Mouse (Mus musculus) MEL (cell line): ENCODE results near the gene Ncapd2. TPM values are rescaled to one million over a fixed set of nuclear protein-coding genes. Genes with fewer than 3 reads are reported as not detected.

Source experiments
- DNase-seq: peaks from one replicate; pipeline ENCODE4 v3.0.0; 2011; ENCODE audit warnings: low read depth, low spot score
- H3K27ac ChIP-seq: 2 replicates; pipeline ENCODE4 v1.5.1; 2012; ENCODE audit warnings: low read depth, mild to moderate bottlenecking, control low read depth, low read length, moderate library complexity; ENCODE audit not compliant: control insufficient read depth
- H3K27me3 ChIP-seq, 2 experiments: fragments of 150-350 bp in 1 of 2; sonication (generic) in 1 of 2; 2 replicates each; pipeline ENCODE4 v1.6.1; 2012; ENCODE audit warnings: low read length in 2 of 2, mild to moderate bottlenecking in 2 of 2, improper control_type of control experiment in 1 of 2, moderate library complexity in 1 of 2; ENCODE audit not compliant: insufficient read depth in 2 of 2, control insufficient read depth in 1 of 2
- H3K36me3 ChIP-seq, 2 experiments: 2 replicates each; pipeline ENCODE4 v1.6.1; 2012 to 2014; ENCODE audit warnings: low read length in 2 of 2, improper control_type of control experiment in 1 of 2, inconsistent platforms in 1 of 2, mild to moderate bottlenecking in 1 of 2; ENCODE audit not compliant: insufficient read depth in 2 of 2, control insufficient read depth in 1 of 2
- H3K4me1 ChIP-seq, 2 experiments: fragments of 150-350 bp in 1 of 2; sonication (generic) in 1 of 2; 2 replicates each; pipeline ENCODE4 v1.6.1; 2012; ENCODE audit warnings: low read length in 2 of 2, improper control_type of control experiment in 1 of 2, mild to moderate bottlenecking in 1 of 2; ENCODE audit not compliant: insufficient read depth in 2 of 2, control insufficient read depth in 1 of 2
- H3K4me3 ChIP-seq, 2 experiments: fragments of 150-350 bp in 1 of 2; sonication (generic) in 1 of 2; 2 replicates each; pipeline ENCODE4 v1.5.1; 2012; ENCODE audit warnings: low read depth in 2 of 2, low read length in 2 of 2, mild to moderate bottlenecking in 2 of 2, moderate library complexity in 2 of 2, control low read depth in 1 of 2, improper control_type of control experiment in 1 of 2; ENCODE audit not compliant: control insufficient read depth in 1 of 2, insufficient read depth in 1 of 2
- H3K79me2 ChIP-seq: 2 replicates; pipeline ENCODE4 v1.6.1; 2012; ENCODE audit warnings: mild to moderate bottlenecking, low read length, moderate library complexity; ENCODE audit not compliant: control insufficient read depth, poor library complexity, insufficient read depth
- H3K9ac ChIP-seq: 2 replicates; pipeline ENCODE4 v1.6.1; 2012; ENCODE audit warnings: low read depth, mild to moderate bottlenecking, control low read depth, low read length, moderate library complexity; ENCODE audit not compliant: control insufficient read depth, poor library complexity, severe bottlenecking
- H3K9me3 ChIP-seq: fragments of 150-350 bp; sonication (generic); replicated peaks from 2 replicates; pipeline ENCODE4 v1.6.1; 2012; ENCODE audit warnings: mild to moderate bottlenecking, low read length, improper control_type of control experiment, moderate library complexity; ENCODE audit not compliant: insufficient read depth
- BHLHE40 ChIP-seq: IDR thresholded peaks from 2 replicates; pipeline ENCODE4 v1.6.1; 2012; ENCODE audit warnings: low read depth, mild to moderate bottlenecking, inconsistent platforms, low read length, improper control_type of control experiment, borderline replicate concordance
- CHD1 ChIP-seq: IDR thresholded peaks from 2 replicates; pipeline ENCODE4 v1.6.1; 2012; ENCODE audit warnings: low read depth, mild to moderate bottlenecking, inconsistent platforms, low read length, improper control_type of control experiment
- CHD2 ChIP-seq: IDR thresholded peaks from 2 replicates; pipeline ENCODE4 v1.6.1; 2011; ENCODE audit warnings: low read length, improper control_type of control experiment
- CTCF ChIP-seq, 3 experiments: IDR thresholded peaks in 2 of 3; conservative IDR thresholded peaks in 1 of 3; 2 replicates each; pipeline ENCODE4 v1.5.1; 2011 to 2012; ENCODE audit warnings: low read length in 3 of 3, low read depth in 2 of 3, mild to moderate bottlenecking in 2 of 3, improper control_type of control experiment in 1 of 3, inconsistent platforms in 1 of 3, mixed read lengths in 1 of 3, moderate library complexity in 1 of 3; ENCODE audit not compliant: control insufficient read depth in 1 of 3, insufficient read depth in 1 of 3, poor library complexity in 1 of 3, severe bottlenecking in 1 of 3
- E2F4 ChIP-seq: IDR thresholded peaks from 2 replicates; pipeline ENCODE4 v1.6.1; 2011; ENCODE audit warnings: low read depth, low read length, improper control_type of control experiment, borderline replicate concordance
- ELF1 ChIP-seq: IDR thresholded peaks from 2 replicates; pipeline ENCODE4 v1.6.1; 2014; ENCODE audit warnings: low read depth, mild to moderate bottlenecking, inconsistent platforms, low read length, improper control_type of control experiment, moderate library complexity
- EP300 ChIP-seq, 2 experiments: IDR thresholded peaks; 2 replicates each; pipeline ENCODE4 v1.6.1; 2011; ENCODE audit warnings: improper control_type of control experiment in 2 of 2, low read length in 2 of 2, low read depth in 1 of 2, mild to moderate bottlenecking in 1 of 2
- GABPA ChIP-seq: IDR thresholded peaks from 2 replicates; pipeline ENCODE4 v1.6.1; 2012; ENCODE audit warnings: low read depth, mild to moderate bottlenecking, inconsistent platforms, low read length, improper control_type of control experiment, moderate library complexity
- GATA1 ChIP-seq: IDR thresholded peaks from 2 replicates; pipeline ENCODE4 v1.6.1; 2011; ENCODE audit warnings: low read depth, low read length, improper control_type of control experiment
- HCFC1 ChIP-seq: IDR thresholded peaks from 2 replicates; pipeline ENCODE4 v1.6.1; 2012; ENCODE audit warnings: low read depth, mild to moderate bottlenecking, inconsistent platforms, low read length, improper control_type of control experiment, moderate library complexity
- JUND ChIP-seq: IDR thresholded peaks from 2 replicates; pipeline ENCODE4 v1.6.1; 2011; ENCODE audit warnings: low read depth, mild to moderate bottlenecking, improper control_type of control experiment, low read length
- KAT2A ChIP-seq: conservative IDR thresholded peaks from 2 replicates; pipeline ENCODE4 v1.6.1; 2012; ENCODE audit warnings: low read depth, low read length, improper control_type of control experiment, inconsistent platforms
- MAFK ChIP-seq: IDR thresholded peaks from 2 replicates; pipeline ENCODE4 v1.6.1; 2011; ENCODE audit warnings: low read depth, mild to moderate bottlenecking, low read length, improper control_type of control experiment, borderline replicate concordance
- MAX ChIP-seq: IDR thresholded peaks from 2 replicates; pipeline ENCODE4 v1.6.1; 2011; ENCODE audit warnings: low read length, improper control_type of control experiment
- MAZ ChIP-seq: IDR thresholded peaks from 2 replicates; pipeline ENCODE4 v1.6.1; 2012; ENCODE audit warnings: low read depth, mild to moderate bottlenecking, inconsistent platforms, low read length, improper control_type of control experiment
- MEF2A ChIP-seq: IDR thresholded peaks from 2 replicates; pipeline ENCODE4 v1.6.1; 2014; ENCODE audit warnings: low read depth, mild to moderate bottlenecking, inconsistent platforms, low read length, improper control_type of control experiment; ENCODE audit not compliant: poor library complexity, insufficient replicate concordance, severe bottlenecking; ENCODE audit errors: extremely low read depth
- MYB ChIP-seq: IDR thresholded peaks from 2 replicates; pipeline ENCODE4 v1.6.1; 2011; ENCODE audit warnings: mild to moderate bottlenecking, low read depth, low read length, improper control_type of control experiment
- MYC ChIP-seq: IDR thresholded peaks from 2 replicates; pipeline ENCODE4 v1.6.1; 2011; ENCODE audit warnings: low read depth, mild to moderate bottlenecking, low read length, improper control_type of control experiment, moderate library complexity
- NELFE ChIP-seq: IDR thresholded peaks from 2 replicates; pipeline ENCODE4 v1.6.1; 2011; ENCODE audit warnings: low read depth, low read length, improper control_type of control experiment
- NRF1 ChIP-seq: IDR thresholded peaks from 2 replicates; pipeline ENCODE4 v1.6.1; 2014; ENCODE audit warnings: low read depth, mild to moderate bottlenecking, inconsistent platforms, low read length, improper control_type of control experiment, moderate library complexity; ENCODE audit not compliant: poor library complexity, insufficient read depth, severe bottlenecking
- POLR2A ChIP-seq, 2 experiments: IDR thresholded peaks; 2 replicates each; pipeline ENCODE4 v1.6.1; 2011 to 2012; ENCODE audit warnings: low read length in 2 of 2, mild to moderate bottlenecking in 2 of 2, control low read depth in 1 of 2, improper control_type of control experiment in 1 of 2, low read depth in 1 of 2, moderate library complexity in 1 of 2; ENCODE audit not compliant: control insufficient read depth in 1 of 2, insufficient read depth in 1 of 2, poor library complexity in 1 of 2
- POLR2AphosphoS2 ChIP-seq: IDR thresholded peaks from 2 replicates; pipeline ENCODE4 v1.6.1; 2011; ENCODE audit warnings: low read length, improper control_type of control experiment
- POLR2AphosphoS5 ChIP-seq: IDR thresholded peaks from 2 replicates; pipeline ENCODE4 v1.6.1; 2012; ENCODE audit warnings: low read depth, borderline replicate concordance, mild to moderate bottlenecking, inconsistent platforms, low read length, moderate library complexity, mixed read lengths
- RAD21 ChIP-seq: IDR thresholded peaks from 2 replicates; pipeline ENCODE4 v1.6.1; 2011; ENCODE audit warnings: mild to moderate bottlenecking, low read depth, low read length, improper control_type of control experiment
- SIN3A ChIP-seq: IDR thresholded peaks from 2 replicates; pipeline ENCODE4 v1.6.1; 2012; ENCODE audit warnings: low read length, improper control_type of control experiment, inconsistent platforms
- SMC3 ChIP-seq: IDR thresholded peaks from 2 replicates; pipeline ENCODE4 v1.6.1; 2011; ENCODE audit warnings: low read depth, low read length, improper control_type of control experiment
- TAL1 ChIP-seq: IDR thresholded peaks from 2 replicates; pipeline ENCODE4 v1.6.1; 2012; ENCODE audit warnings: mild to moderate bottlenecking, inconsistent platforms, low read length, moderate library complexity, mixed read lengths
- TBP ChIP-seq: IDR thresholded peaks from 2 replicates; pipeline ENCODE4 v1.8.0; 2011; ENCODE audit warnings: low read depth, low read length, improper control_type of control experiment
- TCF12 ChIP-seq: IDR thresholded peaks from 2 replicates; pipeline ENCODE4 v1.6.1; 2014; ENCODE audit warnings: low read depth, mild to moderate bottlenecking, inconsistent platforms, low read length, improper control_type of control experiment, moderate library complexity
- USF1 ChIP-seq: IDR thresholded peaks from 2 replicates; pipeline ENCODE4 v1.6.1; 2014; ENCODE audit warnings: low read depth, mild to moderate bottlenecking, inconsistent platforms, low read length, improper control_type of control experiment, moderate library complexity
- USF2 ChIP-seq, 2 experiments: IDR thresholded peaks; 2 replicates each; pipeline ENCODE4 v1.6.1; 2011 to 2012; ENCODE audit warnings: improper control_type of control experiment in 2 of 2, low read length in 2 of 2, borderline replicate concordance in 1 of 2, inconsistent platforms in 1 of 2, low read depth in 1 of 2, mild to moderate bottlenecking in 1 of 2; ENCODE audit not compliant: insufficient read depth in 1 of 2
- ZC3H11A ChIP-seq: IDR thresholded peaks from 2 replicates; pipeline ENCODE4 v1.6.1; 2012; ENCODE audit warnings: low read depth, mild to moderate bottlenecking, inconsistent platforms, low read length, improper control_type of control experiment
- ZKSCAN1 ChIP-seq: IDR thresholded peaks from 2 replicates; pipeline ENCODE4 v1.6.1; 2012; ENCODE audit warnings: low read depth, mild to moderate bottlenecking, inconsistent platforms, low read length, improper control_type of control experiment, moderate library complexity
- ZMIZ1 ChIP-seq: IDR thresholded peaks from 2 replicates; pipeline ENCODE4 v1.6.1; 2012; ENCODE audit warnings: low read depth, mild to moderate bottlenecking, inconsistent platforms, low read length, improper control_type of control experiment, moderate library complexity
- ZNF384 ChIP-seq: IDR thresholded peaks from 2 replicates; pipeline ENCODE4 v1.6.1; 2012; ENCODE audit warnings: low read depth, mild to moderate bottlenecking, inconsistent platforms, low read length, improper control_type of control experiment
- polyA plus RNA-seq, 2 experiments: library from polyadenylated mRNA; stranded (reverse) in 1 of 2; unstranded in 1 of 2; fragments of >175 nt in 1 of 2; fragments of >200 nt in 1 of 2; gene quantifications; 2 replicates each; pipeline versions ENCODE4 v1.2.1 to v1.2.4; 2012; ENCODE audit warnings: low replicate concordance in 2 of 2, low read depth in 1 of 2; ENCODE audit not compliant: insufficient read length in 2 of 2, insufficient read depth in 1 of 2, missing spikeins in 1 of 2
- total RNA-seq: library from RNA; depleted of rRNA; stranded (reverse); fragments of 300-350 nt; gene quantifications from 2 replicates; pipeline ENCODE4 v1.2.3, GENCODE M21; 2012

Gene Ncapd2
- total and polyA plus RNA-seq, 3 experiments: 86.6 to 394 TPM; not detected in 1

DNA sequence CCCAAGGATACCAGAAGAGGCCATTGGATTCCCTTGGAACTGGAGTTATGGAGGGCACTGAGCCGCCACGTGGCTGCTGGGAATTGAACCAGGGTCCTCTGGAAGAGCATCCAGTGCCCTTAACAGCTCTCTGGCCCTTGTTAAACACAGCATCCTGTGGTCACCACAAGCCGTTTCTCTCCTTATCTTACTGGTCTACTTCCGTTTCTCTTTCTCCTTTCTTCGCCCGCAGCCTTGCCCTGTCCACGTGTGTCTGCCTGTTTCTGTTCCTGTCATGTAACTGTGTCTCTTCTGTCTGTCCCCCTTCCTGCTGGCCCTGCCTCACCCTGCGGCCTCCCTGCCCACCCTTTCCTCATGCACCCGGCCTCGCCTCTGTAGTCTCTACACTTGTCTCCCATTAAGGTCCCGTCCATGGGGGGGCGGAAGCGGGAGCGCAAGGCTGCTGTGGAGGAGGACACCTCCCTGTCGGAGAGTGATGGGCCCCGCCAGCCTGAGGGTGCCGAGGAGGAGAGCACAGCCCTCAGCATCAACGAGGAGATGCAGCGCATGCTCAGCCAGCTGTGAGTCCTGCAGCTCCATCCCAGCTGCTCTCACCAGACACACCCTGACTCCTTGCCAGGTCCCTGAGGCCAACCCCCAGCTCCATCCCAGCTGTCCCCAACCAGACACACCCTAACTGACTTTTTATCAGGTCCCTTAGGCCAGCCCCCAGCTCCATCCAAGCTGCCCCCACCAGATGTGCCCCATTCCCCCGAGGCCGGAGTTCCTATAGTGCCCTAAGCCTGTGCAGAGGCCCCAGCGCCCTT is 39.1 kb downstream of the Ncapd2 start:
- Histone ChIP-seq H3K36me3 (peaks cover 0 to 22% of the 10 kb centered on the region in 2 experiments; a peak in 2 of 4 replicates), H3K9me3 (no peaks in the 10 kb centered on the region), H3K27ac (peak overlapping the region; percentile 96), H3K9ac (peak overlapping the region; percentile 93), H3K79me2 (peaks cover 49% of the 10 kb centered on the region), H3K4me1 (peaks cover 0 to 35% of the 10 kb centered on the region in 2 experiments; a peak in 3 of 4 replicates), H3K27me3 (no peaks in the 10 kb centered on the region), H3K4me3 (peak overlapping the region; percentile 81 to 87)
- DNase-seq: peak; percentile 93
- TF ChIP-seq USF2 (IDR thresholded peaks at IDR 0.05; ENCODE audit: borderline replicate concordance in 1 of 2, insufficient read depth in 1 of 2, low read depth in 1 of 2, low read length in 2 of 2) (no peak), SIN3A (peak; percentile 70), CHD1 (0 out of 2 replicates have a peak, but pooled peaks have one; percentile 71), E2F4 (no peak), CTCF (IDR thresholded peaks at IDR 0.05 in 2 of 3, conservative IDR thresholded peaks at IDR 0.05 in 1 of 3; ENCODE audit: control insufficient read depth in 1 of 3, insufficient read depth in 1 of 3, low read depth in 2 of 3, low read length in 3 of 3, poor library complexity in 1 of 3, severe bottlenecking in 1 of 3) (no peak), ELF1 (no peak), ZKSCAN1 (no peak), MEF2A (no peak), ZMIZ1 (0 out of 2 replicates have a peak, but pooled peaks have one; percentile 47), ZNF384 (no peak), ZC3H11A (no peak), GABPA (no peak; the same call in 1 of the 2 replicates), RAD21 (no peak), POLR2AphosphoS5 (no peak), MYB (peak; percentile 93), POLR2AphosphoS2 (no peak; the same call in 1 of the 2 replicates), TBP (peak; percentile 76), MYC (peak; percentile 98), MAX (peak; percentile 97), USF1 (peak; percentile 46; the same call in 1 of the 2 replicates), MAFK (no peak), TCF12 (peak; percentile 85), KAT2A (peak; percentile 30), BHLHE40 (no peak), POLR2A (IDR thresholded peaks at IDR 0.05; ENCODE audit: control insufficient read depth in 1 of 2, insufficient read depth in 1 of 2, low read depth in 1 of 2, low read length in 2 of 2, poor library complexity in 1 of 2) (peak; percentile 41 to 69; a peak in 3 of 4 replicates), TAL1 (peak; percentile 49), MAZ (peak; percentile 62; the same call in 1 of the 2 replicates), NRF1 (peak; percentile 83), HCFC1 (no peak; the same call in 1 of the 2 replicates), GATA1 (peak; percentile 83), CHD2 (no peak), JUND (no peak), NELFE (peak; percentile 67), EP300 (IDR thresholded peaks at IDR 0.05; ENCODE audit: low read depth in 1 of 2, low read length in 2 of 2) (peak; percentile 77 to 90), SMC3 (no peak)
